Mouse (Mus musculus): ENCODE results near the gene Gucy2d.

Gucy2d gene

DNA sequence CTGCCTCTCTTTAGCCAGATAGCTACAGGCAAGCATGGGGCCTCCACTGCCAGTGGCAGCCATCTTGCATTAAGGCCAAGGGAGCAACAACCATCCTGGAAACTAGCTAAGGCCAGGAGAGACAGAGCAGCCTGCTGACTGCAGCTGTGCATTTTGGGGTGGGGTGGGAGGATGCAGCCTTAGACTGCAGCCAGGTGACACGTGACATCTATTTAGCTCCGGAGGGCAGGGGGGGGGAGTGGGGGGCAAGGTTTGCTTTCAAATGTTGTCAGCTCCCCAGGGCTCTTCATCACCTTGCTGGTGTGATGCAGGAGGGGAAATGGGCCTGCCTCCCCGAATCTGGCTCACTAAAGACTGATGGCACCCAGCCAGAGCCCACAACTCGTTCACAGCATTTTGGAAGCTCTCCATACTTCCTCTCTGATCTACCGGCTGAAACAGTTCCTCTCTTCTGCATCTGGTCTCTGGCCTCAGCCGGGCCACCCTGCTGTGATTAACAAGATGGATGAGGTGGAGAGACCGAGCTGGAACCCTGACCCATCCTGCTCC, 83.7 kb downstream of the Gucy2d start:
- peak; percentile 63 for DNase-seq

GRCm38 (mm10) chr7:98524401-98524800, 84.2 kb downstream of the Gucy2d start:
- DNase-seq: no peak

GRCm38 (mm10) chr7:98524869-98525699, 84.9 kb downstream of the Gucy2d start:
- DNase-seq: no peak

Measured in thymus, postnatal 4 days (tissue).